Mouse (Mus musculus): ENCODE data around the gene Nptn. TPM values are rescaled to one million over a fixed set of nuclear protein-coding genes. Genes with fewer than 3 reads are reported as not detected.

Nptn gene
- total RNA-seq, 2 experiments from 2014 or later, result 963 to 1,027 TPM

- no peak for DNase-seq (ENCODE audit: low spot score in 2 of 2)
- intact Hi-C loops (cut with DNase I), result no loop called here
These were observed 92.7 kb downstream of the Nptn start for GRCm38 (mm10) chr9:58674736-58675135.

GRCm38 (mm10) chr9:58675371-58675770 lies 93.3 kb downstream of the Nptn start:
- no peak for DNase-seq (ENCODE audit: low spot score in 2 of 2)
- intact Hi-C loops (cut with DNase I), result no loop called here

GRCm38 (mm10) chr9:58681411-58681810 lies 99.4 kb downstream of the Nptn start:
- intact Hi-C loops (cut with DNase I), result no loop called here
- no peak for DNase-seq (ENCODE audit: low spot score in 2 of 2)

- intact Hi-C loops (cut with DNase I), result no loop called here
- DNase-seq (ENCODE audit: low spot score in 2 of 2), result peak in 1 of 2 experiments; percentile 28
These were observed 100.1 kb downstream of the Nptn start for GRCm38 (mm10) chr9:58682106-58682505.

GRCm38 (mm10) chr9:58683372-58683771 lies 101.3 kb downstream of the Nptn start:
- intact Hi-C loops (cut with DNase I), result no loop called here
- DNase-seq (ENCODE audit: low spot score in 2 of 2), result no peak

- intact Hi-C loops (cut with DNase I), result no loop called here
- no peak for DNase-seq (ENCODE audit: low spot score in 2 of 2)
These were observed 103.2 kb downstream of the Nptn start for GRCm38 (mm10) chr9:58685290-58685689.

- no peak for DNase-seq (ENCODE audit: low spot score in 2 of 2)
- intact Hi-C loops (cut with DNase I), result no loop called here
These were observed 106.0 kb downstream of the Nptn start for GRCm38 (mm10) chr9:58688076-58688475.

- intact Hi-C loops (cut with DNase I), result no loop called here
- DNase-seq (ENCODE audit: low spot score in 2 of 2), result no peak
These were observed 108.7 kb downstream of the Nptn start for GRCm38 (mm10) chr9:58690701-58691100.

- intact Hi-C loops (cut with DNase I), result no loop called here
- DNase-seq (ENCODE audit: low spot score in 2 of 2), result no peak
These were observed 109.4 kb downstream of the Nptn start for GRCm38 (mm10) chr9:58691471-58691870.

- DNase-seq (ENCODE audit: low spot score in 2 of 2), result no peak
- intact Hi-C loops (cut with DNase I), result no loop called here
These were observed 116.4 kb downstream of the Nptn start for GRCm38 (mm10) chr9:58698486-58698885.

- DNase-seq (ENCODE audit: low spot score in 2 of 2), result no peak
- intact Hi-C loops (cut with DNase I), result no loop called here
These were observed 119.7 kb downstream of the Nptn start for GRCm38 (mm10) chr9:58701751-58702150.

- intact Hi-C loops (cut with DNase I), result no loop called here
- no peak for DNase-seq (ENCODE audit: low spot score in 2 of 2)
These were observed 121.7 kb downstream of the Nptn start for GRCm38 (mm10) chr9:58703766-58704165.

- intact Hi-C loops (cut with DNase I), result no loop called here
- no peak for DNase-seq (ENCODE audit: low spot score in 2 of 2)
These were observed 124.0 kb downstream of the Nptn start for GRCm38 (mm10) chr9:58706024-58706423.

Other genes with a start within 250 kb of the Nptn start
- gene Tbc1d21, start 211.8 kb upstream of the Nptn start, total RNA-seq (2021), result not detected
- gene Insyn1, start 93.6 kb upstream of the Nptn start, total RNA-seq (2021), result 100 to 1,000 TPM; 218 to 232 TPM
- 1 to 10 TPM; 8.7 to 8.8 TPM for gene Cd276, start 26.8 kb upstream of the Nptn start, total RNA-seq (2021)
- gene Rec114, start 161.7 kb downstream of the Nptn start, total RNA-seq (2021), result under 1 TPM in 1 of 2 experiments, not detected in 1; 0.59 TPM
- gene Hcn4, start 241.2 kb downstream of the Nptn start, total RNA-seq (2021), result 1 to 10 TPM; 4.6 to 6.7 TPM